Mouse (Mus musculus): Measurements from ENCODE around the gene Tulp1. TPM values are rescaled to one million over a fixed set of nuclear protein-coding genes. Genes with fewer than 3 reads are reported as not detected.
"Not testable (repeated sequence)": the region's sequence is repeated elsewhere in the genome, so short reads cannot be mapped to it uniquely, and the experiment has no call there.

Gene Tulp1
- polyA plus RNA-seq, 1 experiment from 2014 or later: 9.3 TPM

DNA sequence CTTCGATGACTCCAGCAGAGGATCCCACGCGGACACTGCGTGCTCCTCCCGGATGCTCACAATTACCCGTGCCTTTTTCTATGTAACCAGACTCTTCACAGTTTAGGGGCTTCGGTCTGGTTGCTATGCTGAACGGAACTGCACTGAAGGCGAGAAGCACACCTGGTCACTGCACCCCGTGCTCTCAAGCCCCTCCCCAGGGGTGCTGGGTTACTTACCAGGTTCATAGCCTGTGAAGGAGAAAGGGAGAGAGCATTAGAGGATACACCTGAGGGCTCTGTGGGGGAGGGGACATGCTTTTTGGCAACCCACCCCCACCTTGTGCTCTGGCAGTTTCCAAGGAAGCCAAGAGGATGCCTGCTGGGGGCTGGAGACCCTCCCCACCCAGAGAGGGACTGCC lies 29.8 kb downstream of the Tulp1 start:
- peaks cover 32% of the 10 kb centered on the region for H3K4me1 ChIP-seq
- H3K36me3 ChIP-seq: peaks cover 79% of the 10 kb centered on the region
- H3K4me3 ChIP-seq: no peak overlapping the region
- H3K9ac ChIP-seq: no peak overlapping the region
- no peaks in the 10 kb centered on the region for H3K27me3 ChIP-seq
- H3K9me3 ChIP-seq: no peaks in the 10 kb centered on the region
- no peak for ATAC-seq (ENCODE audit: insufficient number of reproducible peaks, insufficient read depth, low FRiP score, low TSS enrichment)
- H3K27ac ChIP-seq: no peak overlapping the region
- WGBS: 73% methylated on average over 10 of the region's 10 CpGs
- no peak overlapping the region; the same call in 1 of the 2 replicates for H3K4me2 ChIP-seq (replicated peaks)

DNA sequence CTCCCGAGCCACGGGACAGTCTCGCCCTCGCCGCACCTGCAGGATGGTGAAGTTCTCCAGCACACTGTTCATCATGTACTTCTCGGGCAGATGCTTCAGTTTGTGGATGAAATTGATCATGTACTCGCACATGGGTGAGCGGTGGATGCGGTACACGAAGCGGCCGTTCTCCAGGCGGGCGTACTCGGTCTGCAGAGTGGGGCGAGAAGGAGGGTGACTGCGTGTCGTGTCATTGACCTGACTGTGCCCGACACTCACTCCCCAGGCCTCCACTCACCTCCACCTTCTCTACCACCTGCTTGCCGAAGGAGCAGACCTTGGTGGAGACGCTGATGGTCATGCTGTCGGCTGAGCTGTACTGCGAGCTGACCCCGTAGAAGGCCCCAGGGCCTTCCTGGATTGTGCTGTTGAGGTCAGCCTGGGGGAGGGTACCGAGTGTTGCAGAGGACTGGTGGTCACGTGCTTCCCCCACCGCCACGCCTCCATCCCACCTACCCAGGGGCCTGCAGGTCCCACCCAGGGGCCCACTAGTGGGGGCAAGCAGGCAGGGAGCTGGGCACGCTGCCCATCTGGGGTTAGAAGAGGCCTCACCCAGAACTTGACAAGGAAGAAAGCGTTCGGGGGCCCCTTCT lies 32.0 kb downstream of the Tulp1 start:
- Histone ChIP-seq H3K4me3 (no peak overlapping the region), H3K27ac (peak overlapping the region; percentile 67), H3K27me3 (no peaks in the 10 kb centered on the region), H3K4me2 (replicated peaks) (no peak overlapping the region), H3K36me3 (peaks cover 71% of the 10 kb centered on the region), H3K9ac (peak overlapping the region; percentile 9; the same call in 1 of the 2 replicates), H3K9me3 (no peaks in the 10 kb centered on the region), H3K4me1 (peaks cover 41% of the 10 kb centered on the region)
- ATAC-seq (ENCODE audit: insufficient number of reproducible peaks, insufficient read depth, low FRiP score, low TSS enrichment): 0 out of 2 replicates have a peak, but pooled peaks have one; percentile 3
- 60% methylated on average over 31 of the region's 31 CpGs for WGBS

DNA sequence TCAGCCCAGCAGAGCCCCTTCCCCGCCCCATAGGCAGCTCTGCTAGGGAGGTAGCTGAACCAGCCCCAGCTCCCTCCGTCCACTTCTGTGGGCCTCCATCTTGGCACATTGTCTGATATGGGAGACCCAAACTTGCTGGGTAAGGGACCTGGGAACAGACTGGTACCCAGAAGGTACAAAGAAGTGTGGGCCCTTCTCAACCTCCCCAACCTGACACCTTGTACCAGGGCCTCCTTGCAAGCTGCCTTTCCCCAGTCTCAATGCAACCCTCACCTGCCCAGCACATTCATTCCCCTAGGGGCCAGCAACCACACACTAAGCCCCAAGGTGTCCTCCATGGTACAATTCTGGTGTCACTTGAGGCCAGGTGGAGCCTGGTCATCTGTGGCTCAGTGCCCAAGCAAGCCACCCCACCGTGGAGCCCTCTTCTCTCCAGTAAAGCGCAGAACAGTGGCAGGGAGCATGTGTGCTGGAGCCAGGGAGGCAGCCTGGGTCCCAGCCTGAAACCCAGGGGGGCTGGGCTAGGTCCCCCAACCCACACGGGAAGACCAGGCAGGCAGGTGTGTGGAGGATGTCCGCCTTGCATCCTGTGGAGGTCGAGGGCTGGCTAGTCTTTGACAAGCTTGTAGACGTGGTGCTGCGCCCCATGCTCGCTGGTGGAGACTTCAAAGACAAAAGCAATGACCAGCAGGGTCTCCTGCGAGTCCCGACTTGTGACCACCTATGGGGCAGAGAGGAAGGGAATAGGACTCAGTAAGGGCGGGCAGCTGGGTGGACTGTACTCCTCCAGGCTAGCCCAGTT lies 32.7 kb downstream of the Tulp1 start:
- Histone ChIP-seq H3K9ac (0 out of 2 replicates have a peak overlapping the region, but pooled peaks have one; percentile 19), H3K27me3 (no peaks in the 10 kb centered on the region), H3K27ac (peak overlapping the region; percentile 67), H3K9me3 (no peaks in the 10 kb centered on the region), H3K4me3 (no peak overlapping the region), H3K4me1 (peaks cover 48% of the 10 kb centered on the region), H3K4me2 (replicated peaks) (0 out of 2 replicates have a peak overlapping the region, but pooled peaks have one; percentile 5), H3K36me3 (peaks cover 64% of the 10 kb centered on the region)
- WGBS: 47% methylated on average over 12 of the region's 13 CpGs
- ATAC-seq (ENCODE audit: insufficient number of reproducible peaks, insufficient read depth, low FRiP score, low TSS enrichment): no peak

DNA sequence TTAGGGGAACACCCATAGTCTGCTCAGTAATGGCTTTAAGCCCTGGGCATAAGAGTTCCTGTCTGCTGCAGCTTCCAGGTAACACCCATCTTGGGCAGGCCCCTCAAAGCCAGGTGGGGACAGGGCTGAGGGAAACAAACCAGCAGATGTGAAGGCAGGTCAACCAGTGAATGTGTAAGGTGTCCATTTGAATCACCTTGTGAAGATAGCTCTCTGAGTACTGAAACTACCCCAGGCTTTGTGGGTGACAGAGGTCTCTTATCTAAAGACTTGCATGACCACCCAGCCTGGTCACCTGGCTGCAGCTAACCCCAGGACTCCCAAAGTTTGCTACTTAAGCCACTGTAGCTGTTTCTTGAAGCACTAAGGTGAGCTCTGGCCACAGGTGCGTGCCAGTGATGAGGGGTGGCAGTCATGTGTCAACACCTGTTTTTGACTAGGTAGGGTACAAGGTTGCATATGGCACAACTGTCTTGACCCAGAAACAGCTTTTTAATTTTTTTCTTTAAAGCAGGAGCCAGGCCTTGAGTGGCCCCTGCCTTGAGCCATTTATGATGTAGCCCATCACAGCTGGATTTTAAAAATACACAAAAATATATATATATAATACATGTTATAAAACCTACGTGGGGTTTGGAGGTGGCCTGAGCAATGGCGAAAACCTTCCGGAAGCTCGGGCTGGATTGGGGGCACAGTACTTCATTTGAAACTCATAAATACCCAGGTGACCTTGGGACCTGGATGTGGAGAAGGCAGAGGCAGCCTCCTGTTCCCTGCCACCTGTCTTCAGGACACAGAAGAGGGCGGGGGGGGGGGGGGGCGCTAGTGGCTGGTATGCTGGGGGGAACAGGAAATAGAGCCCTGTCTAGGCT lies 33.5 kb downstream of the Tulp1 start:
- 25% methylated on average over 7 of the region's 7 CpGs for WGBS
- Histone ChIP-seq H3K9me3 (no peaks in the 10 kb centered on the region), H3K27me3 (no peaks in the 10 kb centered on the region), H3K4me3 (no peak overlapping the region), H3K4me1 (peaks cover 48% of the 10 kb centered on the region), H3K27ac (peak overlapping the region; percentile 67), H3K36me3 (peaks cover 58% of the 10 kb centered on the region), H3K9ac (no peak overlapping the region), H3K4me2 (replicated peaks) (no peak overlapping the region; the same call in 1 of the 2 replicates)
- ATAC-seq (ENCODE audit: insufficient number of reproducible peaks, insufficient read depth, low FRiP score, low TSS enrichment): no peak

DNA sequence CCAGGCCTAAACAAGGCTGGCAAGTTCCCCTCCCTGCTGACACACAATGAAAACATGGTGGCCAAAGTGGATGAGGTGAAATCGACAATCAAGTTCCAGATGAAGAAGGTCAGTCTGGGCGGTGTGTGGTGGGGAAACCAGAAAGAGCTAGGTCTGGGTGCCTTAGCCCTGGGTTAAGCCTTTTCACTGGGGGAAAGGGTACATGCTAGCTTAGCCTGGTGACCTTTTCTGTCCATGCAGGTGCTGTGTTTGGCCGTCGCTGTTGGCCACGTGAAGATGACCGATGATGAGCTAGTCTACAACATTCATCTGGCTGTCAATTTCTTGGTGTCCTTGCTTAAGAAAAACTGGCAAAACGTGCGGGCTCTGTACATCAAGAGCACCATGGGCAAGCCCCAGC lies 34.4 kb downstream of the Tulp1 start:
- WGBS: 61% methylated on average over 8 of the region's 8 CpGs
- H3K27me3 ChIP-seq; ATAC-seq (ENCODE audit: insufficient number of reproducible peaks, insufficient read depth, low FRiP score, low TSS enrichment); H3K4me3 ChIP-seq; H3K9me3 ChIP-seq; H3K9ac ChIP-seq; H3K27ac ChIP-seq: not testable (repeated sequence)
- H3K36me3 ChIP-seq: peaks cover 56% of the 10 kb centered on the region
- peaks cover 48% of the 10 kb centered on the region for H3K4me1 ChIP-seq
- H3K4me2 ChIP-seq (replicated peaks): peak overlapping the region; percentile 21

DNA sequence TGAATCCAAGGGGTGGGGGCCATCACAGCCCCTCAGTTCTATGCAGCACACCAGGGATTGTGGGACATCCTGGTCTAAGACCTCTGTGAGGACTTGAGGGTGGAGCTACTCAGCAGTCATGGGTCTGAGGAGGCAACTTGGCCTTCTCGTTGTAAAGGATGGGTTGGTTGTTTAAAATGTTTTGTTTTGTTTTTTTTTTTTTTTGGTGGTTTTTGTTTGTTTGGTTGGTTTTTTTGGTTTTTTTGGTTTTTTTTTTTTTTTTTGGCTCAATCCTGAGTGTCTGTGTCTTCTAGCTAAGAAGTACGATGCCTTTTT lies 34.8 kb downstream of the Tulp1 start:
- H3K27ac ChIP-seq: peak overlapping the region; percentile 95; the same call in 1 of the 2 replicates
- peaks cover 48% of the 10 kb centered on the region for H3K4me1 ChIP-seq
- H3K4me3 ChIP-seq: peak overlapping the region; percentile 74
- peak overlapping the region; percentile 93 for H3K9ac ChIP-seq
- H3K4me2 ChIP-seq (replicated peaks): peak overlapping the region; percentile 96
- no peaks in the 10 kb centered on the region for H3K27me3 ChIP-seq
- no peak for ATAC-seq (ENCODE audit: insufficient number of reproducible peaks, insufficient read depth, low FRiP score, low TSS enrichment)
- WGBS: 48% methylated on average over 2 of the region's 2 CpGs
- peaks cover 52% of the 10 kb centered on the region for H3K36me3 ChIP-seq
- H3K9me3 ChIP-seq: no peaks in the 10 kb centered on the region

DNA sequence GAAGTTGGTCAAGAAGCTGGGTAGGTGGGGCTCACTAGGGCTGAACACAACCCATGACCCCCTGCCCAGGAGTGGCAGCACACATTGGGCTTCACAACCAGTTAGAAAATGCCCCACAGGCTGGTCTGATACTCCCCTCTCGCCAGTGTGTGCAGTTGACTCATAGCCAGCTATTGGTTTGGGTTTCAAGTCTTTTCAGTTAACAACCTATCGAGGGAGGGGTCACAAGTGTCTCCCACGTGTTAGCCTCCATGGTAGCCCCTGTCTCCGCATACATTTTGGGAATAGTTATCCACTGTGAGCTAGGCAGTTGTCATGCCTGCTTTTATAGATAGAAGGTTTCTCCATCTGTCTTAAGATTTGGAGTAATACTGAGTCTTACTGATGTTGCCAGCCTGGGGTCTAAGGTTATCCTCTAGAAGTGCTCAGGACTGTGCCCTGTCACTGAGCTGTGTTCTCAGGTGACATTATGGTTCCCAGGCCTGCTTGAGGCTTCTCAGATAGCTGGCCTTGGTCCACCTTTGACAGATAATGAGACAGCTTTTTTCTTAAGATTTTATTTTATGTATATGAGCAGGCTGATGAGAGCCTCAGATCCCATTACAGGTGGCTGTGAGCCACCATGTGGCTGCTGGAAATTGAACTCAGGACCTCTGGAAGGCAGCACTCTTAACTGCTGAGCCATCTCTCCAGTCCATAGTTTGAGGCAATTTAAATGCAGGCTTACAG lies 35.4 kb downstream of the Tulp1 start:
- peak overlapping the region; percentile 74 for H3K4me3 ChIP-seq
- no peaks in the 10 kb centered on the region for H3K27me3 ChIP-seq
- peaks cover 45% of the 10 kb centered on the region for H3K4me1 ChIP-seq
- peak overlapping the region; percentile 96 for H3K4me2 ChIP-seq (replicated peaks)
- no peaks in the 10 kb centered on the region for H3K9me3 ChIP-seq
- 2% methylated on average over 4 of the region's 4 CpGs for WGBS
- H3K36me3 ChIP-seq: peaks cover 48% of the 10 kb centered on the region
- H3K27ac ChIP-seq: peak overlapping the region; percentile 95
- ATAC-seq (ENCODE audit: insufficient number of reproducible peaks, insufficient read depth, low FRiP score, low TSS enrichment): no peak
- peak overlapping the region; percentile 93 for H3K9ac ChIP-seq

DNA sequence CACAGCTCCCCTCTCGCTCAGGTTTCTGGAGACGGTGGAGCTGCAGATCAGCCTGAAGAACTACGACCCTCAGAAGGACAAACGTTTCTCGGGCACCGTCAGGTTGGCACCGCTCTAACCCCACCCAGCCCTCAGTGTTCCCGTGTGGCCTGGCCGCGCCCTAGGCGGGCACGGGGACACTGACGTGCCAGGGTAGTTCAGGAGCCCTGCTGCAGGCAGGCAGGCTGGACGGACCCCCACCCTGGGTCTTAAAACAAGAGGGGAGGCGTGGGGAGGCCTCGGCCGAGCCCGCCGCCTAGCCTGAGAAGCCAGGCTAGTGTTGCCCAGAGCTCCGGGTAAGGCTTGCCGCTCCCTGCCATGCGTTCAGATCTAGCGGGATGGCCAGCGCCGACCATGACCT lies 36.1 kb downstream of the Tulp1 start:
- peaks cover 40% of the 10 kb centered on the region for H3K4me1 ChIP-seq

DNA sequence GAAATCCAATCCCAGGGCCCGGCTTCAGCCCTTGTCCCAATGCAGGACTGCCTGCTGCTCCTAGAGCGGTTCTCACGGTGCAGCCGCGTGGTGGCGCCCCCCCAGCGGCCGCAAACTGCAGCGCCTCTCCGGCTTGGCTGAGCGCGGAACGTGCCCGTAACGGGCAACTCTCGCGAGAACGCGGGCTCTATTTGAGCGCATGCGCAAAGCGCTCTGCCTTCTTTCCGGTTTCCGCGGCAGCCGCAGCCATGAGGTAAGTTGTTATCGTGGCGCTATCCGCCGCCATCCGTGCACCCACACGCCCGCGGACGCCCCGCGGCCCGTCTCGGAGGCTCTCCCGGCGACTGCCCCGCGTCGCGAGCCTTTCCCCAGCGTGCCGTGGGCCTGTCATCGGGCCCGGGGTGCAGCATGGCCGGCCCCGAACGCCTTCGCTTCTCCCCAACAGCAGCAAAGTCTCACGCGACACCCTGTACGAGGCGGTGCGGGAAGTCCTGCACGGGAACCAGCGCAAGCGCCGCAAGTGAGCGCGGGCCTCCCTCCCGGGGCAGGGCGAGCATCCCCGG lies 36.6 kb downstream of the Tulp1 start, which contains the start of gene Rpl10a:
Gene Rpl10a, plus strand, starts transcription at position 106 of the 563 bp plus-strand sequence.
- Histone ChIP-seq H3K27ac (peak within 1 kb of the TSS; percentile 95), H3K9me3 (no peaks in the 10 kb centered on the region), H3K36me3 (peaks cover 53% of the 10 kb centered on the region), H3K27me3 (no peaks in the 10 kb centered on the region), H3K4me3 (peak within 1 kb of the TSS; percentile 74), H3K9ac (peak within 1 kb of the TSS; percentile 93), H3K4me1 (peaks cover 37% of the 10 kb centered on the region), H3K4me2 (replicated peaks) (peak within 1 kb of the TSS; percentile 96)
- peak; percentile 82 for ATAC-seq (ENCODE audit: insufficient number of reproducible peaks, insufficient read depth, low FRiP score, low TSS enrichment)
- under 1% methylated on average over 67 of the region's 67 CpGs for WGBS

More for the DNA sequence above, 36.1 kb downstream of the Tulp1 start:
- ATAC-seq (ENCODE audit: insufficient number of reproducible peaks, insufficient read depth, low FRiP score, low TSS enrichment): no peak
- peak overlapping the region; percentile 96 for H3K4me2 ChIP-seq (replicated peaks)
- peaks cover 50% of the 10 kb centered on the region for H3K36me3 ChIP-seq
- no peaks in the 10 kb centered on the region for H3K27me3 ChIP-seq
- peak overlapping the region; percentile 74 for H3K4me3 ChIP-seq
- H3K9me3 ChIP-seq: no peaks in the 10 kb centered on the region
- under 1% methylated on average over 25 of the region's 25 CpGs for WGBS
- peak overlapping the region; percentile 95 for H3K27ac ChIP-seq
- peak overlapping the region; percentile 93 for H3K9ac ChIP-seq

DNA sequence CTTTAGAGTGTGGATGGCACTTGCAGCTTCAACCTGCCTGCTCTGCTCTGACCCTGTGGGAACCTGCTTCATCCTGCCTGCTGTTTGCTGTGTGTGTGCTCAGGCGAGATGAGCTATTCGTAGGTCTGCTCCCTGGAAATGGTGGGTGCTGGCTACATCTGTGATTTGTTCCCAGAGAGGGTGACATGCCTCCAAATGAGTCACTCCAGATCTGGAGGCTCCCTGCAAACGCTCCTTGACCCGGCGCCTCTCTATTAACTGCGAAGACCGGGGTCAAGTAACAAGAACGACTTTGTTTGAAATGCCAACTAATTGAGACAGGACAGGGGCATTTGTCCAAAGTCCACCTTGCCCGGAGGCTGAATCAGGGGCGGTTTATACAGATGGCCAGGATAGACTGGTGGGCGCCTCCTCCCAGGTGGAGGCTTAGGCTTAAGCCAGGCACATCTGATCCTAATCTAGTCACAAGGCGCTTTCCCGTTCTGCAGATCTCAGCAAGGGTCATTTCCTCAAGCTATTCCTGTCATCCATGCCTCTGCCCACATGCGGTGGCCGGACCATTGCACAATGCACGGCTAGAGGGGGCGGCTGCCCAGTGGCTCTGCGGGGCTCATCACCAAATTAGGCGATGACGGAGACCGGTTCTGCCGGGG lies 37.2 kb downstream of the Tulp1 start:
- peak; percentile 43 for ATAC-seq (ENCODE audit: insufficient number of reproducible peaks, insufficient read depth, low FRiP score, low TSS enrichment)
- peaks cover 30% of the 10 kb centered on the region for H3K4me1 ChIP-seq

More for the DNA sequence above, 37.2 kb downstream of the Tulp1 start:
- H3K4me2 ChIP-seq (replicated peaks): peak overlapping the region; percentile 96
- WGBS: 1% methylated on average over 22 of the region's 22 CpGs
- H3K9me3 ChIP-seq: no peaks in the 10 kb centered on the region
- peaks cover 48% of the 10 kb centered on the region for H3K36me3 ChIP-seq
- no peaks in the 10 kb centered on the region for H3K27me3 ChIP-seq
- H3K4me3 ChIP-seq: peak overlapping the region; percentile 74
- H3K27ac ChIP-seq: peak overlapping the region; percentile 95
- peak overlapping the region; percentile 93 for H3K9ac ChIP-seq
